Mouse (Mus musculus): ENCODE results near the gene Vwa1.
"Not testable (repeated sequence)": the region's sequence is repeated elsewhere in the genome, so short reads cannot be mapped to it uniquely, and the experiment has no call there.

The Vwa1 gene

DNA sequence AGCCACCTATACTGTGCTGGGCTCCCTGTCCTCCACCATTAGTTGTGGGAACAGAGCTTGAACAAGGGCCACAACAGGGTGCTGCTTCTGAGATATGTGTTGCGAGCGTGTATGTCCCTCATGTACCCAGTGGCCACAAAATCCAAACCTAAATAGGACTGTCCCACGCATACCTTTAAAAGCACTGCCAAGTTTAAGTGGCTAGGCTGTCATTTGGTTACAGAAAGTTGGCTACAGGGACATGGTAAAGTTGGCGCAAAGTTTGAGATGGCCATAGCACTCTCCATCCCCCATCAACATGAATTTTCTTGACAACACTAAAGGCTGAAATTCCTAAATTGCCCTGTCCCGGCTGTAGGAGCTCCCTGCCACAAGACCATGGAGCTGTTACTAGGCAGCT lies 29.4 kb downstream of the Vwa1 start:
- no peak for DNase-seq (ENCODE audit: low spot score in 2 of 2)

DNA sequence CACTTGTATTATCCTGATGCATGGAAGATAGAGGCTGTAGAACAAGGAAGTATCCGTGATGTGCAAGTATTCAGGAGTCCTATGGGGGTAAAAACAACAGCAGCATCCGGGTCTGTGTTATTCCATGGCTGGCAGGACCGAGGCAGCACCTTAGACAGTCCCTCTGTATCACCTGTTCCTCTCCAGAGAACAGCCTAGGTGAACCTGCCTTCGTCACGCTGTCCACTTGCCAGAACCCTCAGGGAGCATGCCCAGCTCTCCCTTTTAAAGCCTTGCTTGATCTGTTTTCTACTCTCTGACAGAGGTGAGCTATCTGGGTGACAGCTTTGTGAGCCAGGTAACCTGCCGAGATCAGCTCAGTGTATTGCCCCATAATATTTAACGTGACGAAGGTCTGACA lies 30.0 kb downstream of the Vwa1 start:
- no peak for DNase-seq (ENCODE audit: low spot score in 2 of 2)

DNA sequence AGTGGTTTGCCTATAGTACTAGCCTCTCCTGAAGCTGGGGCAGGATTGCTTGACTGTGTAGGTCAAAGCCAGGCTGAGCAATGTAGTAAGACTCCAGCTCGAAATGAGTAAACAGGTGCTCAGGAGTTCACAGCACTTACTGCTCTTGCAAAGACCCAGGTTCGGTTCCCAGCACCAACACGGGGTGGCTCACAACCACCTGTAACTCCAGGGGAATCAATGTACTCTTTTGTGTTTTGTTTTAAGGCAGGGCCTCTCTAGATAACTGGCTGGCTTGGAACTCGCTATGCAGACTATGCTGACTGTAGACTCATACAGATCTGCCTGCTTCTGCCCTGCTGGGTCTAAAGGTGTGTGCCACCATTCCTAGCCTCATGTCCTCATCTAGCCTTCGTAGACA lies 31.8 kb downstream of the Vwa1 start:
- no peak for DNase-seq (ENCODE audit: low spot score in 2 of 2)

DNA sequence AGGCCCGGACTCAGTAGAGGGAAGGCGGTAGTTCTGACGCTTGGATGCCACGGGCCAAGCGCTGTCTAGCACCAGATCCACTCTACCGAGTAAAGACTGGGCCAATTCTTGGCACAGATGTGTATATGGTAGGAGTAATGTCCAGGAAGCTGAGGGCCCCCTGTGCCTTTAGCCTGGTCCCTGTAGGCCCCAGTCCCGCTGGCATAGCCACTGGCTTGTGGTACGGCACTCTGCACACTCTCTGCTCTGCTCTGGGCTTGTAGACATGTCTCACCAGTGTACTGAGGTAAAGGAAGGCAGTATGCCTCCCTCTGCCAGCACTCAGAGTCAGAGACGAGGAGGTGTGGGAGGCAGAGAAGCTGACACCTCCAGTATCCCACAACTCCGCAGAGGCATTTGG lies 33.8 kb downstream of the Vwa1 start:
- DNase-seq (ENCODE audit: low spot score in 2 of 2): not testable (repeated sequence)

DNA sequence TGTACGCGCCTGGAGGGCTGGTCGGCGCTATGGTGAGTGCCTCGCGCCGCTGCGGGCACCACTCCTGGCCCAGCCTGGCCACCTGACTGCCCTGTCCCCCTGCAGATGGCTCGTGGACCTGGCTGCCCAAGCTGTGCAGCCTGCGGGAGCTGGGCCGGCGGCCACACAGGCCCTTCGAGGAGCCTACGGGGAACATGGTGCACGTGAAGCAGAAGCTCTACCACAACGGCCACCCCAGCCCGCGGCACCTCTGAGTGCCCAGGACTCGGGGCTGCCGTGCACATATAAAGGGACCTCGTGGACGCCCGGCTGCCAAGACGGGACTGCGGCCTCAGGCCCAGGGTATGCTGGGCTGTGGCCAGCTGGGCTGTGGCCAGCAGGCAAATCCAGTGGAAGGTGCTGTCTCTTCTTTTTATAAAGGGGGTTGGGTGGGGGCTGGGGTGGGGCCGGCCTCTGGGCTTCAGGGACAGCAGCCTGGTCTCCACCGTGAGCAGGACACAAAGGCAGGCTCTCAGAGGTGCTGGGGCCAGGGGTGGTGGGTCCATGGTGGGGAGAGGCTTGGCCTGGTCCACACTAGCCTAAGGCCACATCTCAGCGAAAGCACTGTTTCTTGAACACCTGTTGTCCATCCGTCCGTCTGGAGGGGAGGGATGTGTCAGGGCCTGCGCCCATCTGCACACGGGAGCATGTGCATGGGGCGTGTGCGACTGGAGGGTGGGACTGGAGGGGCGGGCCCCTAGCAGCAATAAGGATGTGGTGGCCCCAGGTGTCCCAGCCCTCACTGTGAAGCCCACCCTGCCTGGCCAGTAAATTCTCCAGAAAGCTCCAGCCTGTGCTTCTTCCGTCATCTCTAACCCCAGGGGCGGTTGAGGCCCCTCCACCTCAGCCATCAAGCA lies 34.5 kb downstream of the Vwa1 start:
- DNase-seq (ENCODE audit: low spot score in 2 of 2): no peak

DNA sequence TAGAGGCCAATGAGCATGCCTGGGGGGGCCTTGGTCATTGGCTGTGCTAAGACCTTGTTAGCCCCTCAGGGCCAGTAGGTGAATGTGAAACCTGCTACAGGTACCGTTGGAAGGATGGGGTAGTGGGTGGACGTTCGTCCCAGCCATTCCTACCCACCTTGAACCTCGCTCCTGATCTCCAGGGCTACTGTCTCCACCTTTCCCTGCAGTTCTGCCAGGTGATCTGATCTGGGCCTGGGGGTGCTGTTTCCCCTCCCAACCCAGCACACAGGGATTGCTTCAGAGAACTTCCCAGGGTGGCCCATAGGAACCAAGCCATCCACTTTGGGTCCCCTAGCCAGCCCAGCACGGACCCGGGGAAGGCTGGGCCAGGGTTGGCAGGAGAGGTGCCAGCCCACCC lies 35.3 kb downstream of the Vwa1 start:
- no peak for DNase-seq (ENCODE audit: low spot score in 2 of 2)

DNA sequence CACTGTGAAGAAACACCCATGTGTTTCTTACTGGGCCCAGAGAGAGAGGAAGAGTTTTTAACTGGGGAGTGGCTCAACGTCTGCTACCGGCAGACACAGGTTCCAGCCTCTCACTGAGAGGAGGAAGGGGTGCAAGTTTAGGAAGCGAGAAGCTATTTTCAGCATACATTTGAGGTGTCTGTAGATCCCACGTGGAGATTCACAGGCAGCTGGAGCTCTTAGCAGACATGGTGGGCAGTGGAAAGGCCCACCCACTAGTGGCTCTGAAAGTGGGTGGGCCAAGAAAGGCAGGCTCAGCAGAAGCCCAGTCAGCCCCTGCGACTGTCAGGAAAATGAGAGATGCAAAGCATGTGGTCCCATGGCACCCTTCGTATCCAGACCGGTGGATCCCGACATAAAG lies 36.2 kb downstream of the Vwa1 start:
- DNase-seq (ENCODE audit: low spot score in 2 of 2): no peak

DNA sequence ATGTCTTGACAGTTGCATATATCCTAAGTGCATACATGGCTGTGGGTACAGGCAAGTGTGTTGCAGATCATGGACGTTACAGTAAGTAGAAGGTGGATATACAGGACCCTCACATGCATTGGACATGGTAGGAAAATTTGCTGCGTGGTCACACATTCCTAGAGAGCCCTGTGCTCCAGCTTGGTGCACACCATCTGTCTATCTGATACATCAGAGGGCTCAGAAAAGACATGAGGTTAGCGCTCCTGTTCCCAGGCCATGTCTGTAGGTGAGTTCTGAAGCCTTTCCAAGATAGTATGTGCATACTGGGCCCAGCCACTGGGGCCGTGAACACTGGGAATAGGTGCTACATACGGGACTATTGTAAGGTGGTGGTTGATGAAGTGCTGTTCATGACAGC lies 38.1 kb downstream of the Vwa1 start:
- DNase-seq (ENCODE audit: low spot score in 2 of 2): no peak

DNA sequence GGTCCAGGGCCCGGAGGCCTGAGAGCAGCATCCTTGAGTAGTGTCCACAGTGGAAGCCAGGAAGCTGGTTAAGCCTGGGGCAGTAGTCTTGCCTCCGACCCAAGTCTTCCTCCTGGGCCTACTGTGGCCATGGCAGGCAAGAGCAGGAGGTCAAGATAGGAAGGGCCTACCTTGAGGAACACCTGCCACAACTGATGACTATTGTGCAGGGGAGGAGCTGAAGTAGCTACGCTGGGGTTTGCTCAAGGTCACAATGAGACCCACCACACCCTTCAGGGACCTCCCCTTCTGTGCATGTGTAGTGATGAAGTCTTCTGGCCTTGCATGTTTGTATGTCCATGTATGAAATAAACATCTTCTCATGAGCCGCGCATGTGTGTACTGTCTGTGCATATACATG lies 38.7 kb downstream of the Vwa1 start:
- DNase-seq (ENCODE audit: low spot score in 2 of 2): no peak

DNA sequence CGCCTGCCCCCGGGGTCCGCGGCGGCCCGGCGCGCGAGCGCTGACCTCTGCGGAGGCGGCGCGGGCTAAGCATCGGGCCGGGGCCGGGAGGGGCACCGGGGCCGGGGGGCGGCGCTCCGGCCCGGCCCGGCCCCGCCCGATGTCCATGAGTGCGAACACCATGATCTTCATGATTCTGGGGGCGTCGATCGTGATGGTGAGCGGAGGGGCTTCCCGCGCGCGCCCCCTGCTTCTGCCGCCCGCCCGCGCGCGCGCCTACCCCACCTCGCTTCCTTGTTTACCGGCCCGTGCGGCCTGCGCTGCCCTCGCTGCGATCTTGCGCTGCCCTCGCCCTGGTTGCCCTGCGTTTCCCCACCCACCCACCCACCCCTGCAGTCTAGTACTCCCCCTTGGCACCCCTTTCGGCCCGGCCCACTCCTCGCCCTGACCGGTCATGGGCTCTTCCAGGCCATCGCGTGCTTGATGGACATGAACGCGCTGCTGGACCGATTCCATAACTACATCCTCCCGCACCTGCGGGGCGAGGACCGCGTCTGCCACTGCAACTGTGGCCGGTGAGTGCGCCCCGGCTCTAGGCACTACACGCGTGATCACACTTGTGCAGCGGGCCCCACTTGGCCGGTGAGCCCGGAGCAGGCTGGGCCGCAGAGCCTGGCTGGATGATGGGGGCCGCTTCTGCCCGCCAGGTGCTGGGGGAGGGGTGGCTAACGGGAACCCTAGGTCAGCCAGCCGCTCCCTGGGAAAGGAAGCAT lies 39.4 kb downstream of the Vwa1 start:
- DNase-seq (ENCODE audit: low spot score in 2 of 2): peak; percentile 23 to 62

DNA sequence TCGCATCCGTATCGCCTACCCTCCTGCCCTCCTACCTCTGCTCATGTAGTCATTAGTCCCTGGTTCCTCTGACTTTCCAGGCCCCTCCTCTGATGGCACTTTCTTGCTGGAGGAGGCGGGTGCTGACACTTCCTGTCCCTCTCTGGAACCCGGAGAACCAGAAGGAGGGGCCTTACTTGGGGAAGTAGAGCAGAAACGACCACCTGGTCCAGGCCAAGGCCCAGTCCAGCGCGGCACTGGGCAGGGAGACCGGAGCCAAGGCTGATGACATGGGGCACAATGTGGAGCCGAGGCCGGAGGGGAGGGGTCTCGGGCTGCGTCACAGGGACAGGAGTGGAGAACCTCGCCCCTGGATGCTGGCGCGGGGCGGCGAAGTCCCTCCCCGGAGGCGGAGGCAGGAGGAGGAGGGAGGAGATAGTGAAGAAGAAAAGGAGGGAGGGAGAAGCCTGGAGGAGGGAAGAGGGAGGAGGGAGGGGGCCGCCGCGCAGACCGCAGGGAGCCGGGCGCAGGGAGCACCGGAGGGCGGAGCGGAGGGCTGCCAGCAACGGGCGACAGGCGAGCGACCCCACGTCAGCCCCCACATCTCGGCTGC lies 40.1 kb downstream of the Vwa1 start, which contains the start of gene Tmem240:
Gene Tmem240 (plus strand): TSS at position 451 of the 592 bp plus-strand sequence.
- DNase-seq (ENCODE audit: low spot score in 2 of 2): peak; percentile 73 to 82

DNA sequence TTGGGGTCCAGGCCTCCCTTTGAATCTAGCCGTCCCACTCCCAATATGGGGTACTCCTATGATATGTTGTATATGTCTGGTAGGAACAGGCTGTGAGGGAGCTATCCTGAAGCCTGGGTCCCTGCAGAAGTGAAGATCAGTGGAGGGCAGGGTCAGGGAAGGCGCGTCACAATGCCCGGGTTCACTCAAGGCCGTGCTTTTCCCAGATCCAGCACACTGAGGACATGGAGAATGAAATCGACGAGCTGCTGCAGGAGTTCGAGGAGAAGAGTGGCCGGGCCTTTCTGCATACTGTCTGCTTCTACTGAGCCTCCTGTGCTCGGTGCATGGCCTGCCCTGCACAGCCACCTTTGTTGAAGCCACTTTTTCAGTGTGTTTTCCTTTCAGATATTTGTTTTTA lies 41.2 kb downstream of the Vwa1 start:
- DNase-seq (ENCODE audit: low spot score in 2 of 2): no peak

DNA sequence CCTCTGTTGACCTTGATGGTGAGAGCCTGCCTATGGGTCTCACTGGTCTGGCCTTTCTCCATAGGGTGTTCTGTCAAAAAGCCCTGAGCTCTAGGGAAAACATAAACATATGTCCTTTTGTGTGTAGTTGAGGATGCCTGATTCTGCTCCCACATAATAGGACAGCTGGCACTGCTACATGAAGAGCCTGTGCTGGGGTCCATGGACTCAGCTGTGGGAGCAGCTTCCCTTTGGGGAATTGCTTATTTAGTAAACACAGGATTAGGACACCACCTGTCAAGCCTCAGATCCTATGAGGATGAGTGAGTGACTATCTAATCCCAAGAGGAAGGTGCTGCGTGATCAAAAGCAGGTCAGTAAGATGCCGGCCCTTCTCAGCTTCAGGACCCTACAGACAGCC lies 46.5 kb downstream of the Vwa1 start:
- no peak for DNase-seq (ENCODE audit: low spot score in 2 of 2)

DNA sequence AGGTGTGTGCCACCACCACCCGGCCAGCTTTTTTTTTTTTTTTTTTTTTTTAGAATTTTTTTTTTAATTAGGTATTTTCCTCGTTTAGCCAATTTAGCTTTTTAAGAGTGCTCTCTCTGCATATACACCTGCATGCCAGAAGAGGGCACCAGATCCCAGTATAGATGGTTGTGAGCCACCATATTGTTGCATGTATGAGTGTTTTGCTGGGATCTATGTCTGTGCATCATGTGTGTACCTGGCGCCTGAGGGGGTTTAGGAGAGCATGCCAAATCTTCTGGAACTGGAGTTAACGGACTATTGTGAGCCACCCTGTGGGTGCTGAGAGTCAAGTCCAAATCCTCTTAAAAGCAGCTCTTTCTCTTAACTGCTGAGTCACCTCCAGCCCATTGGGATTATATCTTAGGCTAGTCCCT lies 52.8 kb downstream of the Vwa1 start:
- DNase-seq (ENCODE audit: low spot score in 2 of 2): no peak
